Mouse (Mus musculus) kidney, postnatal 25 days (tissue): Measurements from ENCODE around the gene Ccl9.
A peak's percentile ranks its signal among the peaks of the same experiment; 100 is the strongest.

Experiments used
- DNase-seq, 2 experiments: peaks; one replicate each; pipeline ENCODE4 v3.0.0; 2021; ENCODE audit warnings: mixed read lengths in 2 of 2

The Ccl9 gene

GRCm38 (mm10) chr11:83578186-83578760 is at the start of gene Ccl9:
Ccl9 (minus strand) TSS chr11:83578636.
- DNase-seq: no peak

DNA sequence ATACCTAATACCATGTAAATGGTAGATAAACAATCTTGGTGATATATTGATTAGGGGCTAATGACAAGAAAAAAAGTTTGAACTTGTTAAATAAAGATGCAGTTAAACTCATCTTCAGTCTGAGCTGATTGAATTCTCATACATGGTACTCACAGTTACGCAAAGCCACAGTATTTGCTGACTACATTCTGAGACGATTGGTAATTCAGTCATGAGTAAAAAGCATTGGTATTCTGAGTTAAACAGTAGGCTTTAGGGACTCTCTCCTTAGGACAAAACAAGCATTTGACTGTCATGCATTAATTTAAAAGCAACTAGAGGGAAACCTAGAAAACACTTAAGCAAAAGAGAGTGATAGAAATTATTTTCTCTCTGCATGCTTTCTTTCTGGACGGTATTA is 45.1 kb upstream of the Ccl9 start:
- no peak for DNase-seq

GRCm38 (mm10) chr11:83619037-83619436 is 40.6 kb upstream of the Ccl9 start:
- DNase-seq: no peak

GRCm38 (mm10) chr11:83618238-83618637 is 39.8 kb upstream of the Ccl9 start:
- DNase-seq: no peak

DNA sequence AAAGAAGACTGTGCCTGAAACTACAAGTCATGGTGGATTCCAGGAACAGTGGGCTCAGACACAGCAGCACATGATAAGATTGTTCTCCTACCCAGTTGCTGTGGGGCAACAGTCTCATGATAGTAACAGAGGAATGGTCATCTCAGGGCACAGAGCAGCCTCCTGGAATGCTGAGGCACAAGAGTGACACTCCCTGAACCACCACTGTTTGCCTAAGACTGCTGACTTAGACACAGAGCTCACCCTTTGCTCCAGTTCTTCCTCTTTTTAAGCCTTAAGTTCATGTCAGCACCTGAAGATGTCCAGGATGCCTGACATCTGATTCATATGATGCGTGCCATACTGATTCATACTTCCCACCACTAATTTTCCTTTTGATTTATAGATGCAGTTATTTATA is 38.1 kb upstream of the Ccl9 start:
- no peak for DNase-seq

DNA sequence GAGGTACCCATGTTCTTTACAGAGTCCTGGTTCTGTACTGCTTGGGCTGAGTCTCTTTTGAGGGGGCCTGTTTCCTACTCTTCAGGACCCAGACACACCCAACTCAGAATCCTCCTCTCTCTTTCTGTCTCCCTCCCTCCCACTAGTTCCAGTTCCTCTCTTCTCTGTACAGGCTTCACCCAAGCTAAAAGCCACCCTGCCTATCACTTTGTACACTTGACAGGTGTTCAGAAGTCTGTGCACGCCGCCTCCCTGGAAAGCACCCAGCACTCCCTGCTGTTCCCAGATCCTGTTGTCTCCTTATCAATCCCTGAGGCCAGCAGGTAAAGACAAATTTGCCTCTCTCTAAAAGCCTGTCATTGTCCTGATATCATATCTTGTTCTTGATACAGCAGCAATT is 32.5 kb upstream of the Ccl9 start:
- no peak for DNase-seq

GRCm38 (mm10) chr11:83606396-83606795 is 28.0 kb upstream of the Ccl9 start:
- no peak for DNase-seq

GRCm38 (mm10) chr11:83605535-83605934 is 27.1 kb upstream of the Ccl9 start:
- DNase-seq: no peak

GRCm38 (mm10) chr11:83604698-83605097 is 26.3 kb upstream of the Ccl9 start:
- no peak for DNase-seq

DNA sequence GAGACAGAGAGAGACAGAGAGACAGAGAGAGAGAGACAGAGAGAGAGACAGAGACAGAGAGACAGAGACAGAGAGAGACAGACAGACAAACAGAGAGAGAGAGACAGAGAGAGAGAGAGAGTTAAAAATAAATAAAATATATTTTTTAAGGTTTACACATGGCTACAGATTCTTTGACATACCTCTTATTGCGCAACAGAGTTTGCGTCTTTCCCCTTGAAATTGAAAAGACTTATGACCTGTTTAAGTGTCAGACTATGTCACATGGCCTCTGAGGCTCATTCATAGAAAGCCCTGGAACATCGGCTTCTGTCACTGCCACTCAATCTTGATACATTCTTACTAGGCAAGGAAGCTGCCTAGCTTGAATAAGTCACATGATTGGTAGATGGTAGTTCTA is 25.0 kb upstream of the Ccl9 start:
- no peak for DNase-seq

GRCm38 (mm10) chr11:83600576-83600975 is 22.1 kb upstream of the Ccl9 start:
- no peak for DNase-seq

- no peak for DNase-seq
Observed at GRCm38 (mm10) chr11:83598991-83599390, 20.6 kb upstream of the Ccl9 start.

DNA sequence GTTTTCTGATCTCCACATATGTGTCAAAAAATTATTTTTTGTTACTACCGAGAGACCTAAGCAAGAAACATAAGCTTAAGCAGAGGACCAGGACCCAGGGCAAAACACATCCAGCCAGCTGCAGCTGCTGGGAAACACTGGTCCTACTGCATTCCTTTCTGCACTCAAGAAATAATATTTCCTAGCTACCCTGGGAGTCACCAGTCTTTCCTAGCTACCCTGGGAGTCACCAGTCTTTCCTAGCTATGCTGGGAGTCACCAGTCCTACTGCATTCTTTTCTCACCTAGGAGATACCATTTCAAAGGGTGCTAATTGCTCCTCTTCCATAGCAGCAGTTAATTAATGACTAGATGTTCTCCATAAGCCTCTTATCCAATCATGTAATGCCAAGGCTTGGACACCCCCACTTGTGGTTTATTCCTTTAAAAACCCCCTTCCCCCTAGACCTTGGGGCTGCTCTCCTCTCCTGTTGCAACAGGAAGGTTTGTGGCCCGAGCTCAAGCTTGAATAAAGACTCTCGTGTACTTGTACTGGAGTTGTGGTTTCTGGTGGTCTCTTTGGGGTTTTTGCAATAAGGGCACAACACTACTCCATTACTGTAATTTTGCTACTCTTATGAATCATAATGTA is 19.9 kb upstream of the Ccl9 start:
- peak in 1 of 2 experiments; percentile 34 for DNase-seq

GRCm38 (mm10) chr11:83597796-83598195 is 19.4 kb upstream of the Ccl9 start:
- no peak for DNase-seq

DNA sequence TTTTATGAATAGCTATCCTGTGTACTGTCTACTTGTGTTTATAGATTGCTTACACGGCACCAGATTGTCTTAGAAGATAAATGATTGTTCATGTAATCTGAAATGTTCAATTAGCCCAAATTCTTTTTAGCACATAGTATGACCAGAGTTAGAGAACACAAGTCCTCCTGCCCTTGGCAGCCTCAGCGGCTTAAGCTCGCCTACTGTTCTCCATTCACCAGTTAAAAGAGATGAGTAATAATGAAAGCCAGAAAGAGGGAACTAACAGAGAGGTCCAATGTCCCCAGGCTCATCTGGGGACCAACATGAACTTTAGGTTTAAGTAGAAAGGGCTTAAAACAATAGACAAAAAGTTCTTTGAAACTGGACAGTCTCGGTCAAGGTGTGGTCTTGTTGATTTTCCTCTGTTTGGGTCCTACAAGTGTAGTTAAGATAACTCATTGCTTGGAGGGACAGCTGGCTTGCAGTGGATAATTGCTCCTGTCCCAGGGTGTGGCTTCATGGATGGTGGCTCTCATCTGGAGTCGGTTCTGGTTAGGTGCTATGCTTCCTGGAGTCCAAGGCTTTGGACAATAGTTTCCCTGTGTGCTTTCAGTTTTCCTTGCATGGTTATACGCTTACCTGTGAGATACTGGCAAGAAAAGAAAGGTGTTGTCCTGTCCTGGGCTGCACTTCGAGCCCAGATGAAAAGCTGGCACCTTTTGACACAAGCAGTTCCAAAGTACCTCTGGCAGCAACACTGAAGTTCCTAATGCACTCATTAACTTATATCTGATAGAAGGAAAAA is 17.4 kb upstream of the Ccl9 start:
- no peak for DNase-seq

GRCm38 (mm10) chr11:83593453-83593852 is 15.0 kb upstream of the Ccl9 start:
- DNase-seq: no peak

DNA sequence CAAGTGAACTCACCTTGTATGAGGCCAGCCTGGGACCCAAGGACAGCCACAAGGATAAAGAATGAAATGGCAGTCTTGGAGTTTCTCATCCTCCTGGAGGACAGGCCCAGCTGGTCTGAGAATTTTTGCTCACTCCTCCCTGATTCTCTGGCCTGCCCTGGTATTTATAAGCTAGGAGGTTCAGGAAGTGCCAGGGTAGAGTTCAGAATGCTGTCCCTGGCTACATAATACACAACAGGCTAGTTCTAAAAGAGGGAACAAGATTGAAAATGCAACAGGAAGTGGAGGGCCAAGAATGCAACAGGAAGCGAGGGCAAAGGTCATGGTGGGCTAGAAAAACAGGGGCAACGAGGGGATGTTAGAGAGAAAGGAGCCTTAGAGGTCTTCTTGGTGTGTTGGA is 14.4 kb upstream of the Ccl9 start, which contains the start of gene Ccl6:
Gene Ccl6, minus strand, starts transcription at position 235 of the 400 bp plus-strand sequence.
- DNase-seq: no peak

DNA sequence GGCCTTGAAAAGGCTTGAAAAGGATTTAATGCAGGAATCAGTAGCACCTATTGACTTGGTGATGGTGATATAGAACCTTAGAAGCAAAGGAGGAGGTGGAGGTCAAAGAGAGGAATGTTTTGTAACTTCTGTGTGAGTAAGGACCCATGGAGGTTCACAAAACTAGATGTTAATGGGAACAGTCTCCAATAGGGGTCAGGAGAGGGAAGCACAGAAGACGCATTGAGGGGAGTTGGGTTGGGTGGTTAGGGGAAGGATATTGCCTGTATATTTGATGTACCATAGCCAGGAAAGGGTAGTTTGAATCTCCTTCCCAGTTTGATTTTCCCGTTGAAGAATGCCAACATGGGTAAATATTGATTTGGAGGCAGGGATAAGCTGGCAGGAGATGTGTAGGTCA is 5.8 kb upstream of the Ccl9 start:
- DNase-seq: no peak

DNA sequence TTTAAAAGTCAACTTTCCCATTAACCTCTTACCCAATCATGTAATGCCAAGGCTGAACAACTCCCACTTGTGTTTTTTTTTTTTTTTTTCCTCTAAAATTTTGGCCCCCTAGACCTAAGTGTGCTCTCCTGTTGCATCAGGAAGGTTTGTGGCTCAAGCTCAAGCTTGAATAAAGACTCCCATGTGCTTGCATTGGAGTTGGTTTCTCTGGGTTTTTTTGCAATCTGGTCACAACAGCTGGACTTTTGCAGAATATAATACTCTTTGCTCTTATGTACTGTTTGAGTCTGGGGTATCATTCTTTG is 5.0 kb upstream of the Ccl9 start:
- no peak for DNase-seq

- DNase-seq: peak; percentile 31 to 50
Observed at GRCm38 (mm10) chr11:83582626-83583449, 4.4 kb upstream of the Ccl9 start.

DNA sequence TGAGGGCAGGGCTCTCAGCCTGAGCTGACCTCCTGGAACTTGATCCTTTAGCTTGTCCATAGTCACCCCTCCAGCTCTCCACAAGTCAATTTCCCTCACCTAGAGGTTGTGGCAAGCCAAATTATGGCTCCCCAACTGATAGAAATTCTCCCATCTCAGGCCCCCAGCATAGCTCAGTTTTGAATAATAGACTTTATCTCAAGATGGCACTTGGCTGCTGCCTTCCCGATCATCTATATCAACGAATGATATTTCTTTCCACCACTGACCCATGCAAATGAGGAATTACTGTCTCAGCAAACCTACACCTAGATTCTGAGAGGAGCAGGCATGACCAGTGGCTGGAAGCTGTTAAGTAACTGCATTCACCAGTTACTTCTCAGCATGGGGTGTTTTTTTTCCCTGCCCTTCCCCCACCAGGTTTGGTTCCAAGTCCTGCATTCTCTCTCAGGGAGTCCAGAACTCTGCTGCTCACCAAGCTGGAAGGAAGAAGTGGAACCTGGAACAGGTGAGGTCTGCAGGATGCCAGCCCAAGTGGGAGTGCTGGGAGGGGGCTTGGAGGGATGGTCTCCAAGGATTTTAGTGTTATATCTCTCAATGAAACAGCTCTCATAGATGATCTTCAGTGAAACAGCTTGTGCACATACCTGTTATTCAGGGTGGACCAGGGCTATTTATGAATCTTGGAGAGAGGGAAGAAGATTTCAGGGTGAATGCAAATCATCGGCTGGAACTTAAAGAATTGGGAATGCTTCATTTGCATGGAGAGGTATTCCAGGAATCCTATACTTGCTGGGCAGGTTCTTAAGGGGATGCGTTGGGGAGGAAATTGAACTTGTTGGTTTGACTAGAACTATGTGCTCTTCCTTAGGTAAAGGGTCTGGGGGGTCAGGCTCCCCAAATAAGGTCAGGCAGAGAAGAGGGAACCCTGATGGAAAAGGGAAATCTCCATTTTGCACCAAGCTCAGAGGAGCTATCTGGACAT is 3.5 kb upstream of the Ccl9 start:
- DNase-seq: peak; percentile 77 to 85

GRCm38 (mm10) chr11:83580699-83581232 is 2.3 kb upstream of the Ccl9 start:
- DNase-seq: no peak
